9 mouse cellular contexts compared by ENCODE assay signal in the genomic region with DNA sequence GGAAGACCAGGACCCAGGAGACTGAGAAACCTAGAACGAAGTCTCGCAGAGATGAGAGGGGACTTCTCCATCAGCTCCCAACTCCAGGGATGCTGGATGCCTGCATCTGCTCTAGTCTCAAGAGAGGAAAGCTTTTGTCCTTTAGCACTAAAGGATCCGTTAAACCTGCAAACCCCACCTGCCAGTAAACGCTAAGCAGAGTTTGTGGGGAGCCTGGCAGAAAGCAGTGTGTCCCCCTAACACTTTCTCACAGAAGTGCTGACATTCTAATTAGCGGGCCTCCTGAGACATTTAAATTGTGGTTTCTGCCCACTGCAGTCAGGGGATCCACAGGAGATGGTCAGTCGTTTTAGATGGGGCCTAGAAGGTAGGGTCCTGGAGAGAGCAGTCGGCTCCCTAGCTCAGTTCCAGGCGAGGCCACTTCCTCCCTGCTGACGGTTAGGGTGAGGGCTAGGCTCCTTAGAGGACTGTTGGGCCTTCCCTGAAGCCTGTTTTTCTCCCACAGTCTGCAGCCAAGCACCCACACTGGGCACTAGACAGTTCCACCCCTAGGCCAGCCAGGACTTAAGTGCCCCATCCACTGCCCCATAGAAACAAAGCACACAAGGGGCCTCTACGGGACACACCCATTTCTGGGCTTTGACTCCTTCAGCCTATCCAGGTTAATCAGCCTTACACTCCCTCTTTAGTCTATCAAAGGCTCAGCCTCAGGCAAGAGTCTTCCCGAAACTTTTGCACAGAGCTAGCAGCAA. TPM values are rescaled to one million over a fixed set of nuclear protein-coding genes. Genes with fewer than 3 reads are reported as not detected.
DNase-seq lines count a peak whose midpoint lies in the region; ATAC-seq lines count a peak whose summit lies in the region.
"Had no signal": no experiment of that assay in that cellular context is flagged by ENCODE, and none has a peak within 500 bp of the region (broad histone marks: within the 10 kb centered on the region; RNA-seq: fewer than 3 reads in every experiment).

No protein-coding gene starts in this region.

- ATAC-seq in frontal cortex, adult (ENCODE audit: low TSS enrichment) = peak; percentile 25
- ATAC-seq in hindbrain, embryonic 14.5 days (ENCODE audit: low FRiP score) = no peak

- no peaks in the 10 kb centered on the region for H3K9me3 ChIP-seq in hindbrain, embryonic 14.5 days (ENCODE audit: control insufficient read depth, low read length)

- DNase-seq in frontal cortex, postnatal 14 days (ENCODE audit: low spot score in 2 of 2) = no peak
- DNase-seq in ES-CJ7 (ENCODE audit: low read depth, low spot score) = peak; percentile 49
- DNase-seq in hindbrain, embryonic 14.5 days (ENCODE audit: low spot score) = no peak
- peak; percentile 61 for DNase-seq in lung, postnatal 25 days (ENCODE audit: low spot score)
- DNase-seq in testis, postnatal 14 days (ENCODE audit: low spot score) = no peak
- no peak for DNase-seq in gastrocnemius, postnatal 14 days
- no peak for DNase-seq in gastrocnemius, postnatal 25 days

- 27% methylated on average over 11 of the region's 11 CpGs for WGBS in hindbrain, embryonic 14.5 days

- H3K27ac ChIP-seq in hindbrain, embryonic 14.5 days = no peak overlapping the region

- 0 out of 2 replicates have a peak, but pooled peaks cover 6% of the 10 kb centered on the region for H3K4me1 ChIP-seq in hindbrain, embryonic 14.5 days (replicated peaks; ENCODE audit: control insufficient read depth, insufficient read depth, low read length)

- H3K4me2 ChIP-seq in hindbrain, embryonic 14.5 days (replicated peaks) = peak overlapping the region; percentile 97

- intact Hi-C loops in gastrocnemius, postnatal 14 days (cut with DNase I; ENCODE audit: low total_unique reads) = no loop called here

- H3K4me3 ChIP-seq in hindbrain, embryonic 14.5 days (replicated peaks; ENCODE audit: low read length) = peak overlapping the region; percentile 73

- H3K9ac ChIP-seq in hindbrain, embryonic 14.5 days = peak overlapping the region; percentile 82

- peaks cover 56% of the 10 kb centered on the region for H3K27me3 ChIP-seq in hindbrain, embryonic 14.5 days (ENCODE audit: control insufficient read depth, insufficient read depth, low read length)

- H3K36me3 ChIP-seq in hindbrain, embryonic 14.5 days (replicated peaks; ENCODE audit: control insufficient read depth, insufficient read depth) = no peaks in the 10 kb centered on the region

RNA-seq across cellular contexts. Expression of gene Pitpnm3, which starts 0.8 kb away (rescaled TPM):
- 4.9 and 5.2 TPM in 2 replicates for polyA plus RNA-seq in hindbrain, embryonic 14.5 days (2014; fragmentation: Nextera tagmentation; extraction: Ambion mirVana)
- 1 to 10 TPM in 1 of 2 experiments, under 1 TPM in 1; 0.75 to 1.1 TPM for total RNA-seq in gastrocnemius, postnatal 14 days (2021)
- total RNA-seq in gastrocnemius, postnatal 25 days (2021) = 1 to 10 TPM; 1.8 to 2.6 TPM
- total RNA-seq: neutrophil, adult 5-6 weeks had no signal

Comparison
In these comparisons a context has a peak if more than half of its experiments do, and no peak if none do; other contexts are left out.
1. DNase-seq: peak in ES-CJ7 (single experiment) and lung, postnatal 25 days (single experiment); none in frontal cortex, postnatal 14 days (0 of 2), hindbrain, embryonic 14.5 days (single experiment), testis, postnatal 14 days (single experiment), gastrocnemius, postnatal 14 days (single experiment) and gastrocnemius, postnatal 25 days (single experiment).